Mouse (Mus musculus) myocyte (in vitro differentiated cells): ENCODE measurements around the gene Acbd6.

ENCODE experiments used
- CEBPB ChIP-seq: IDR thresholded peaks from 2 replicates; pipeline ENCODE4 v1.6.1; 2011; ENCODE audit warnings: mild to moderate bottlenecking, moderate library complexity; ENCODE audit not compliant: poor library complexity, insufficient read depth, severe bottlenecking
- E2F4 ChIP-seq: IDR thresholded peaks from one replicate; pipeline ENCODE4 v1.6.1; 2011; ENCODE audit warnings: mild to moderate bottlenecking, control low read depth, moderate library complexity; ENCODE audit not compliant: insufficient read depth
- MAX ChIP-seq: IDR thresholded peaks from one replicate; pipeline ENCODE4 v1.6.1; 2011; ENCODE audit warnings: low read depth, mild to moderate bottlenecking, control low read depth
- MYOD1 ChIP-seq, 3 experiments: IDR thresholded peaks; one replicate each; pipeline ENCODE4 v1.6.1; 2011; ENCODE audit warnings: control low read depth in 2 of 3, low read depth in 2 of 3, mild to moderate bottlenecking in 2 of 3, moderate library complexity in 1 of 3; ENCODE audit not compliant: insufficient read length in 2 of 3, control insufficient read depth in 1 of 3
- MYOG ChIP-seq, 3 experiments: IDR thresholded peaks; one replicate each; pipeline ENCODE4 v1.6.1; 2011; ENCODE audit warnings: control low read depth in 2 of 3, low read depth in 2 of 3, mild to moderate bottlenecking in 2 of 3; ENCODE audit not compliant: insufficient read length in 2 of 3, control insufficient read depth in 1 of 3, insufficient read depth in 1 of 3
- POLR2A ChIP-seq: IDR thresholded peaks from one replicate; pipeline ENCODE4 v1.6.1; 2011; ENCODE audit warnings: low read depth, mild to moderate bottlenecking, control low read depth, moderate library complexity; ENCODE audit not compliant: insufficient read length
- POLR2AphosphoS2 ChIP-seq: IDR thresholded peaks from one replicate; pipeline ENCODE4 v1.6.1; 2011; ENCODE audit warnings: low read depth, control low read depth; ENCODE audit not compliant: insufficient read length
- TCF12 ChIP-seq: IDR thresholded peaks from one replicate; pipeline ENCODE4 v1.6.1; 2011; ENCODE audit warnings: mild to moderate bottlenecking, control low read depth; ENCODE audit not compliant: poor library complexity, insufficient read depth, severe bottlenecking
- USF1 ChIP-seq: IDR thresholded peaks from one replicate; pipeline ENCODE4 v1.6.1; 2011; ENCODE audit warnings: low read depth, mild to moderate bottlenecking, control low read depth, moderate library complexity

GRCm38 (mm10) chr1:155636648-155637047 lies 78.7 kb downstream of the Acbd6 start:
- TF ChIP-seq POLR2A (no peak), MAX (no peak), USF1 (no peak), POLR2AphosphoS2 (no peak), MYOD1 (IDR thresholded peaks at IDR 0.05; ENCODE audit: control insufficient read depth in 1 of 3, insufficient read length in 2 of 3, low read depth in 2 of 3) (no peak), E2F4 (no peak), CEBPB (no peak), MYOG (IDR thresholded peaks at IDR 0.05; ENCODE audit: control insufficient read depth in 1 of 3, insufficient read depth in 1 of 3, insufficient read length in 2 of 3, low read depth in 2 of 3) (no peak), TCF12 (no peak)
